Mouse (Mus musculus): Measurements from ENCODE around the gene Rmnd1. TPM values are rescaled to one million over a fixed set of nuclear protein-coding genes. Genes with fewer than 3 reads are reported as not detected.

Rmnd1 gene
- polyA plus RNA-seq, 2 experiments = 19.3 to 19.8 TPM

- H3K27me3 ChIP-seq (ENCODE audit: control insufficient read depth, insufficient read depth, low read length) = no peaks in the 10 kb centered on the region
- WGBS (ENCODE audit: insufficient replicate concordance) = 64% methylated on average over 7 of the region's 7 CpGs
Measured at GRCm38 (mm10) chr10:4375267-4375666, 56.9 kb downstream of the Rmnd1 start.

GRCm38 (mm10) chr10:4374734-4375133 lies 57.5 kb downstream of the Rmnd1 start:
- TF ChIP-seq CTCF (IDR thresholded peaks at IDR 0.05; ENCODE audit: low read depth) (no peak), EP300 (IDR thresholded peaks at IDR 0.05; ENCODE audit: low read depth) (no peak)
- H3K9ac ChIP-seq (replicated peaks) = no peak overlapping the region
- H3K9me3 ChIP-seq (ENCODE audit: control insufficient read depth, low read length) = no peaks in the 10 kb centered on the region
- no peak overlapping the region for H3K27ac ChIP-seq
- H3K4me3 ChIP-seq (ENCODE audit: insufficient read depth in 1 of 2, low read depth in 2 of 2, low read length in 2 of 2) = no peak overlapping the region
- H3K27me3 ChIP-seq (ENCODE audit: control insufficient read depth, insufficient read depth, low read length) = no peaks in the 10 kb centered on the region
- DNase-seq (ENCODE audit: low read depth in 3 of 3, low spot score in 3 of 3) (no peak), ATAC-seq (ENCODE audit: insufficient read depth) (no peak)
- peaks cover 3% of the 10 kb centered on the region; the same call in 1 of the 2 replicates for H3K36me3 ChIP-seq (replicated peaks; ENCODE audit: control insufficient read depth, insufficient read depth, low read depth)
- WGBS (ENCODE audit: insufficient replicate concordance) = 79% methylated on average over 4 of the region's 4 CpGs
- no peak overlapping the region for H3K4me2 ChIP-seq (ENCODE audit: low read depth)
- H3K4me1 ChIP-seq (replicated peaks; ENCODE audit: control insufficient read depth in 2 of 2, insufficient read depth in 2 of 2, low read length in 1 of 2) = no peaks in the 10 kb centered on the region

More at GRCm38 (mm10) chr10:4375267-4375666, 56.9 kb downstream of the Rmnd1 start:
- no peak overlapping the region for H3K9ac ChIP-seq (replicated peaks)
- H3K9me3 ChIP-seq (ENCODE audit: control insufficient read depth, low read length) = no peaks in the 10 kb centered on the region
- H3K4me3 ChIP-seq (ENCODE audit: insufficient read depth in 1 of 2, low read depth in 2 of 2, low read length in 2 of 2) = no peak overlapping the region
- no peak overlapping the region for H3K27ac ChIP-seq
- no peak for TF ChIP-seq CTCF (IDR thresholded peaks at IDR 0.05; ENCODE audit: low read depth)
- no peak for TF ChIP-seq EP300 (IDR thresholded peaks at IDR 0.05; ENCODE audit: low read depth)
- DNase-seq (ENCODE audit: low read depth in 3 of 3, low spot score in 3 of 3) = no peak
- no peak overlapping the region for H3K4me2 ChIP-seq (ENCODE audit: low read depth)
- no peaks in the 10 kb centered on the region for H3K4me1 ChIP-seq (replicated peaks; ENCODE audit: control insufficient read depth in 2 of 2, insufficient read depth in 2 of 2, low read length in 1 of 2)
- no peak for ATAC-seq (ENCODE audit: insufficient read depth)
- H3K36me3 ChIP-seq (replicated peaks; ENCODE audit: control insufficient read depth, insufficient read depth, low read depth) = peaks cover 3% of the 10 kb centered on the region; the same call in 1 of the 2 replicates

- no peak for ATAC-seq (ENCODE audit: insufficient read depth)
- TF ChIP-seq EP300 (IDR thresholded peaks at IDR 0.05; ENCODE audit: low read depth) (no peak), CTCF (IDR thresholded peaks at IDR 0.05; ENCODE audit: low read depth) (no peak)
- DNase-seq (ENCODE audit: low read depth in 3 of 3, low spot score in 3 of 3) = no peak
- Histone ChIP-seq H3K27me3 (ENCODE audit: control insufficient read depth, insufficient read depth, low read length) (no peaks in the 10 kb centered on the region), H3K36me3 (replicated peaks; ENCODE audit: control insufficient read depth, insufficient read depth, low read depth) (peaks cover 3% of the 10 kb centered on the region; the same call in 1 of the 2 replicates), H3K27ac (no peak overlapping the region), H3K9ac (replicated peaks) (no peak overlapping the region), H3K4me2 (ENCODE audit: low read depth) (no peak overlapping the region), H3K9me3 (ENCODE audit: control insufficient read depth, low read length) (no peaks in the 10 kb centered on the region), H3K4me3 (ENCODE audit: insufficient read depth in 1 of 2, low read depth in 2 of 2, low read length in 2 of 2) (no peak overlapping the region), H3K4me1 (replicated peaks; ENCODE audit: control insufficient read depth in 2 of 2, insufficient read depth in 2 of 2, low read length in 1 of 2) (no peaks in the 10 kb centered on the region)
- WGBS (ENCODE audit: insufficient replicate concordance) = 79% methylated on average over 7 of the region's 7 CpGs
Measured at GRCm38 (mm10) chr10:4374239-4374638, 57.9 kb downstream of the Rmnd1 start.

GRCm38 (mm10) chr10:4373558-4373957 lies 58.6 kb downstream of the Rmnd1 start:
- no peak for DNase-seq (ENCODE audit: low read depth in 3 of 3, low spot score in 3 of 3)
- ATAC-seq (ENCODE audit: insufficient read depth) = no peak
- no peaks in the 10 kb centered on the region for H3K27me3 ChIP-seq (ENCODE audit: control insufficient read depth, insufficient read depth, low read length)
- no peak overlapping the region for H3K27ac ChIP-seq
- H3K4me1 ChIP-seq (replicated peaks; ENCODE audit: control insufficient read depth in 2 of 2, insufficient read depth in 2 of 2, low read length in 1 of 2) = no peaks in the 10 kb centered on the region
- H3K4me2 ChIP-seq (ENCODE audit: low read depth) = no peak overlapping the region
- WGBS (ENCODE audit: insufficient replicate concordance) = 63% methylated on average over 4 of the region's 4 CpGs
- peaks cover 3% of the 10 kb centered on the region; the same call in 1 of the 2 replicates for H3K36me3 ChIP-seq (replicated peaks; ENCODE audit: control insufficient read depth, insufficient read depth, low read depth)
- H3K9me3 ChIP-seq (ENCODE audit: control insufficient read depth, low read length) = no peaks in the 10 kb centered on the region
- H3K4me3 ChIP-seq (ENCODE audit: insufficient read depth in 1 of 2, low read depth in 2 of 2, low read length in 2 of 2) = no peak overlapping the region
- H3K9ac ChIP-seq (replicated peaks) = no peak overlapping the region
- no peak for TF ChIP-seq CTCF (IDR thresholded peaks at IDR 0.05; ENCODE audit: low read depth)
- TF ChIP-seq EP300 (IDR thresholded peaks at IDR 0.05; ENCODE audit: low read depth) = no peak

GRCm38 (mm10) chr10:4372011-4372410 lies 60.2 kb downstream of the Rmnd1 start:
- WGBS (ENCODE audit: insufficient replicate concordance) = 42% methylated on average over 5 of the region's 5 CpGs
- DNase-seq (ENCODE audit: low read depth in 3 of 3, low spot score in 3 of 3) (no peak), ATAC-seq (ENCODE audit: insufficient read depth) (no peak)
- no peak overlapping the region for H3K9ac ChIP-seq (replicated peaks)
- no peaks in the 10 kb centered on the region for H3K27me3 ChIP-seq (ENCODE audit: control insufficient read depth, insufficient read depth, low read length)
- peaks cover 3% of the 10 kb centered on the region; the same call in 1 of the 2 replicates for H3K36me3 ChIP-seq (replicated peaks; ENCODE audit: control insufficient read depth, insufficient read depth, low read depth)
- no peaks in the 10 kb centered on the region for H3K9me3 ChIP-seq (ENCODE audit: control insufficient read depth, low read length)
- no peak overlapping the region for H3K4me2 ChIP-seq (ENCODE audit: low read depth)
- no peak overlapping the region for H3K27ac ChIP-seq
- TF ChIP-seq CTCF (IDR thresholded peaks at IDR 0.05; ENCODE audit: low read depth) (peak; percentile 62), EP300 (IDR thresholded peaks at IDR 0.05; ENCODE audit: low read depth) (no peak)
- H3K4me1 ChIP-seq (replicated peaks; ENCODE audit: control insufficient read depth in 2 of 2, insufficient read depth in 2 of 2, low read length in 1 of 2) = no peaks in the 10 kb centered on the region
- H3K4me3 ChIP-seq (ENCODE audit: insufficient read depth in 1 of 2, low read depth in 2 of 2, low read length in 2 of 2) = no peak overlapping the region
